Mouse (Mus musculus): ENCODE results near the gene Mad1l1.

Mad1l1 gene

DNA sequence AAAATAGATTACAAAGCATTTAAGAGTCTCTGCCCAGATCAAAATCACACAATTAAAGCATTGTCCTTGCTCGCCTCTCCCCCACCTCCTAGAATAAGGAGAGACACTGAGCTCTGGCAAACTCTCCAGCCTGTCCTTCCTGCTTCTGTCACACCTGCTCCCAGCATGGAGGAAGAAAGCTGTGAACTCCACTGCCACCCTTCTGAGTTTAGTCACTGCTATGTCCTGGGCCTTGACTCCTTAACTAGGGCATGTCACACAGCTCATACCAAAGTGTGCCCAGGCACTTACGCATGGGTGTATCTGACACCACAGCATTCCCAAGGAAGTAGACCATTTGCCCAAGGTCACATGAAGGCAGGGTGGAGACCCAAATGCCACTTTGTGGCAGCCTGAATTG is 275.9 kb downstream of the Mad1l1 start:
- DNase-seq (ENCODE audit: low spot score) = no peak

DNA sequence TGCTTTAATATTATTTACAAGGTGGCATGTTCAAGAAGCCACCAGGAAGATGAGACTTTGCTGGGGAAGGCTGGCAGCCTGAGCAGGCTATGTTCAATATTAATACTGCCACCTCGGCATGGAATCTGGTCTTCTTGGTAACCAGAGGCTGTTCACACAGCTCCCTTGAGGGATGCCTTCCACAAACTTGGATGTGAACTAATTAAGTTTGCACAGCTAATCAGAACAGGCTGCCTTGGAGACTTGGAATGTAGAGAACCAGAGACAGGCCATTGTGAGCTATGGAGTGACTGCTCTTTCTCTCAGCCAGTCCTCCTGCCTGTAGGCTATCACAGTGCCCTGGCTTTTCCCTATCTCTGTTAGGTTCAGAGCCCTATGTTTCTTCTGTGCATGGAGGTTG is 278.4 kb downstream of the Mad1l1 start:
- peak; percentile 51 for DNase-seq (ENCODE audit: low spot score)

- DNase-seq (ENCODE audit: low spot score) = no peak
Observed at GRCm38 (mm10) chr5:140042002-140042611, 279.2 kb downstream of the Mad1l1 start.

DNA sequence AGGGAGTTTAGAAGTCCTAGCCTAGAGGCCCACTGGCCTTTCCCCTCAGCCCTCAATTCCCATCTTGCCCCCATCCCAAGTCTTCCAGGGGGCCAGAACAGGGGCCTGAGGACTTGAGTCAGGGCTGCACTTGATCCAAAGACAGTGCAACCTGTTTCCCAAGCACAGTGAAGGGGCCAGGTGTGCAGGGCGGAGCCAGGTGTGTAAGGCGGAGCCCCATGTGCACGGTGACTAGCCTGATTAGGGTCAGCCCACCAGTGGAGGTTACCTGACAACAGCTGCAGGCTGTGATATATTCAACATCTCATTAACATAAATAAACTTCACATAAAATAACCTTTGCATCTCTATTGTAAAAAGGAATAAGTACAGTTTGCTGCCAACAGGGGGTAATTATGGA is 280.3 kb downstream of the Mad1l1 start:
- DNase-seq (ENCODE audit: low spot score) = no peak

- no peak for DNase-seq (ENCODE audit: low spot score)
Observed at GRCm38 (mm10) chr5:140037587-140038233, 283.6 kb downstream of the Mad1l1 start.

GRCm38 (mm10) chr5:140035641-140036040 is 285.7 kb downstream of the Mad1l1 start:
- no peak for DNase-seq (ENCODE audit: low spot score)

GRCm38 (mm10) chr5:140035025-140035330 is 286.4 kb downstream of the Mad1l1 start:
- peak; percentile 28 for DNase-seq (ENCODE audit: low spot score)

- DNase-seq (ENCODE audit: low spot score) = no peak
Observed at GRCm38 (mm10) chr5:140034300-140035024, 286.9 kb downstream of the Mad1l1 start.

DNA sequence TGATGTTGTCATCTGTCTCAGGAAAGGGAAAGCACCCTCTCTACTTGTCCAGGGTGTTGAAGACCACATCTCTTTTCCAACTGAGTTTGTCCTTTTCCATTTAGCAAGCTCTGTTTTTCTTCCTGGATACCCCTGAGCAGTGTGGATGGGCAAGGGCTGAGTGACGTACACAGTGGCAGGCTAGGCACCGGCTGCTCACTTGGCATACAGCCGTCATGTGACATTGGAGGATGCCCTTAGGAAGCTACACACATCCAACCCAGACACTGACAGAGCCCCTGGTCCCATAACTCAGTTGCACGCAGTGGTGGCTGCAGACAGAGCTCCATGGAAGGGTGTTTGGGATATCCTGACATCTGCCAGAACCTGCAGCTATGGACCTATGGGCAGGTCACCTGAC is 295.0 kb downstream of the Mad1l1 start:
- DNase-seq (ENCODE audit: low spot score) = no peak

- DNase-seq (ENCODE audit: low spot score) = no peak
Observed at GRCm38 (mm10) chr5:140025301-140025700, 296.1 kb downstream of the Mad1l1 start.

DNA sequence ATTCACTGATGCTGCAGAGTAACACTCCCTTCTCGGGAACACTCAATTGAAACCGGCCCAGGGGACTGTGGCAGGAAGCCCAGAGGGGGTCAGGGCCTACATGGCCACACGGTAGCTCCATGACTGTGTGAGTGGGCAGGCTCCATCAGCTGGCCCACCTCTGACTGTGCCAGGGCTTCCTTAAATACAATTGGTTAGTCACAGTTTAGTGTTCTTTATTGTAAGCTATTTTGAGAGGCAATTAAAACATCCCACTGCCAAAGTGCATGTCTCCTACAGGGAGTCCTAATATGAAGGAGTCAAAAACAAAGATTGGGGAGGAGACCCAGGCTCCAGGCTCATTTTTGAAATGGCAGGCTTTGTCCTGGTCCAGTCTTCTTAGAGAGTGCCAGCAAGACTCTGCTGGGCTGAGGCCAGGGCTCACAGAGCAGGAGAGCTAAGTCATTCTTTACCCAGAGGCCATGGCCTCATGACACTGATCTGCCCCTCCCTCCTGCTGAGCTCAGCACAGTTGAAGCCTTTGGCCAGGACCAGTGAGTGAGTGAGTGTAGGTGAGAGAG is 297.3 kb downstream of the Mad1l1 start:
- peak; percentile 69 for DNase-seq (ENCODE audit: low spot score)

DNA sequence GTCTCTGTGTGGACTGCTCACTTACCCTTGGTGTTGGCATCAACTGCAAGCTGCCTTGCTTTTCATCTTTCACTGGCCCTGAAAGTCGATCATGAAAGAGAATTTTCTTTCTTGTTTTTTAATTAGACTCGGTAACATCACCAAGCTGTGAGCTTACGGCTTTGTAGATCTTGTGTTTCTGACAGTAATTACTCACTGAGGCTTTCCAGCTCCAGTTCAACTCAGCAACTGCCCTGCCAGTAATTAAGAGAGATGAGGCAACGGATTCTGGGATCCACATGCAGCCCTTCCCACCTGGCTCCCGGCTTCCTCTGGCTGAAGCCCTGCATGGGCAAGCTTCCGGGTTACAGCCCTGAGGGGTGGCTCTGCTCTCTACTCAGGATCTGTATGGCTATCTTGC is 298.5 kb downstream of the Mad1l1 start:
- DNase-seq (ENCODE audit: low spot score) = no peak

DNA sequence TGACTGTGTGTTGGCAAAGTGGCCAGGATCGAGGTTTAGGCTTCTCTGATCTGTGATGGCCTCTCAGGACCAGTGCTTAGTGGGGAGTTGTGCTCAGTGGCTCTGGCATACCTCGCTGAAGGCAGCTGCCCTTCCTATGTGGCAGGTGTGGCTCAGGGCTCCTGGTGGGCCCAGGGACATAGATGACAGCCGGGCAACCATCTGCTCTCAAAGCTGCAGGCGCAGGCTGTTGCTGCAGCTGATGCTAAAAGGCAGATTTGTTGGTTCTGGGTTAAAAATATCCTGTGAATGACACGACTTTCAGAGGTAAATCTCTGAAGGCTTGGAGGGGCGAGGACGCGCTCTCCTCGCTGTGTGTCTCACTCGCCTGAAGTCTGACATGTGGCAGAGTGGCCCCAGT is 299.6 kb downstream of the Mad1l1 start:
- DNase-seq (ENCODE audit: low spot score) = no peak

GRCm38 (mm10) chr5:140019616-140020015 is 301.7 kb downstream of the Mad1l1 start:
- DNase-seq (ENCODE audit: low spot score) = no peak

DNA sequence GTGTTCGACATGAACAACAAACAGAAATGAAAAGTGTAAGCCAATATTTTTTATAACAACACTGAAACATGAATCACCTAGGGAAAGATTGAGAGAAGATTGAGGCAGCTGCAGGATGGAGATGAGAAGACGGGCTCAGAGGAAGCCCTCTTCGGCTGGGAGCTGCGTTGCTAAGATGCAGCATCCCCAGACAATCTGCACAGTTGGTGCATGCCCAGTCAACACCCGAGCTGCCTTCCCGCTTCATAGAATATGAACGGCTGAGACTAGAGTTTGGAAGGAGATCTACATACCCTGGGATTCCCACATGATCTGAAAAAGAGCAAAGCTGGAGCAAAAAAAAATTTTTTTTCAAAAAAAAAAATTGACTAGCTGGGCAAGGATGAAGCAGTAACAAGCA is 302.6 kb downstream of the Mad1l1 start:
- no peak for DNase-seq (ENCODE audit: low spot score)

DNA sequence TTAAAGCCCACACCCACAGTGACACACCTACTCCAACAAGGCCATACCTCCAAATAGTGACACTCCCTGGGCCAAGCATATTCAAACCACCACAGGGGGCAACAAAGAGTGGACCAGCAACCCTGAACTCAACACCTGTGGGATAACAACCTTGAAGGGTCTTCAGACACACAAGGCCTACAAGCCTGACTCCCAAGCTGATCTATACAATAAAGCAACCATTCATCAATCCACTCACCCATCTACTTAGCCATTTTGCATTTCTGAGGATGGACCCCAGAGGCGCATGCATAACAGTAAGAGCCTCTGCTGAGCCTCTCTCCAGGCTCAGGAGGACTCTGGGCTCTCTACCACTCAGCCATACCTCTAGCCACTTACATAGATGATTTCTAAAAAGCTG is 304.5 kb downstream of the Mad1l1 start:
- no peak for DNase-seq (ENCODE audit: low spot score)

DNA sequence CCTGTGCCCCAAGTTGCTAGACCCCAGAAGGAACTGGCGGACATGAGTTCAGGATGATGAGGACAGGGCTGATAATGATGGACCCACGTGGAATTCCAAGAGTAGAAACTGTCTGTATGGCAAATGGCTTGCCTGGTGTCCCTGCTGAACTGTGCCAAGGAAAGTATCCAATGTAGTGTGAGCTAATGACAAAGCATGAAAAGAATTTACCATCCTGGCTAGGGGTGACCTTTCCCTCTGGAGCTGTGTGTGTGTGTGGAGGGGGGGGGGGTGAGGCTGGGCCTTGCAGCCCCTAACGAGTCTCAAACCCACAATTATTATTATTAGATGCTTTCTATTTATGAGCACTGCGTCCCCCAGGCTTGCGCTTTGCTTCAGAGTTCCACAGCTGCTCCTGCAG is 307.7 kb downstream of the Mad1l1 start:
- no peak for DNase-seq (ENCODE audit: low spot score)

- no peak for DNase-seq (ENCODE audit: low spot score)
Observed at GRCm38 (mm10) chr5:140012286-140012967, 308.9 kb downstream of the Mad1l1 start.

DNA sequence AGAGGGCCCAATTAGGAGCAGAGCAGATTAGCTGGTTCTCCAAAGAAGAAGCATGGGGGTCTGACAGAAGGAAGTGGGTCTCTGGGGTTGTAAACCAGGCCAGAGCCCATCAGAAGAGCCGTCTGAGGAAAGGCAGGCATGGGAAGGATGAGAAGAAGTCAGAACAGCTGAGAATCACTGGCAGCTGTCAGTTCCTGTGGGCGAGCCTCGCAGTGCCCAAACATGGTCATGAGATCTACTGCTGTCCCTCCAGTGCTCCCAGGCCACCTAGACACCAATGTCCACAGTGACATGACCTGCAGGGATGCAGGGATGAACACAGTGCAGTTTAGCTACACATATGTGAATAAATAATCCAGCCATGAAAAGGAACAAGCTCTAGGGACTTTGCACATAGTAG is 310.9 kb downstream of the Mad1l1 start:
- no peak for DNase-seq (ENCODE audit: low spot score)

- DNase-seq (ENCODE audit: low spot score) = no peak
Observed at GRCm38 (mm10) chr5:140009083-140009655, 312.2 kb downstream of the Mad1l1 start.

DNA sequence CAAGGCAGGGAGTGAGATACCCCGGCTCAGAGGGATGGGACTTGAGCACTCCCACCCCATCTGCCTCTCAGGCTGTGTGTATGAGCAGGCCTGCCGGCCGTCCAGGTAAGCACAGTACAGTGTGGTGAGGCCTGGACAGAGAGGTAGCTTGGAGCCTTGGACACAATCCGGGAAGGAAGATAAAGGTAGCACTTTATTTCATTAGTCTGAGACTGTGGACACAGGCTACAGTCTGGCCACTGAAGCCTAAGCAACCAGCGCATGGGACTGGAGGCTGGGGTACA is 312.9 kb downstream of the Mad1l1 start:
- no peak for DNase-seq (ENCODE audit: low spot score)

- no peak for DNase-seq (ENCODE audit: low spot score)
Observed at GRCm38 (mm10) chr5:140007656-140008522, 313.5 kb downstream of the Mad1l1 start.
